In genomic region chr2:145015951-145016350, GRCm38 (mm10) we compare ENCODE assay signal across 21 mouse cellular contexts.
DNase-seq lines count a peak whose midpoint lies in the region; TF ChIP-seq lines count a peak whose summit lies in the region.
"Had no signal": no experiment of that assay in that cellular context is flagged by ENCODE, and none has a peak within 500 bp of the region (broad histone marks: within the 10 kb centered on the region; RNA-seq: fewer than 3 reads in every experiment).

No protein-coding gene starts in this region.

- peak; percentile 45 for DNase-seq in heart, adult 11 months
- no peak for DNase-seq in heart, adult 9 months (ENCODE audit: low spot score in 2 of 2)
- peak; percentile 30 to 55 for DNase-seq in layer of hippocampus, adult 2 months (ENCODE audit: low spot score in 2 of 2)
- DNase-seq in layer of hippocampus, postnatal 10 days (ENCODE audit: low spot score in 2 of 2): no peak
- peak; percentile 54 for DNase-seq in layer of hippocampus, adult 9-11 months
- no peak for DNase-seq in left cerebral cortex, postnatal 36 days (ENCODE audit: low spot score in 2 of 2)
- DNase-seq in kidney, adult 11 months: no peak
- DNase-seq: adrenal gland, adult 8-10 months; adrenal gland, postnatal 25 days; cerebellum, adult 18-20 months; cerebellum, adult 9-10 months; cerebellum, postnatal 14 days; forebrain, postnatal 0 days; gastrocnemius, postnatal 10 days; gastrocnemius, postnatal 36 days; heart, postnatal 10 days; heart, postnatal 36 days had no signal

- intact Hi-C loops in left cerebral cortex, postnatal 36 days (cut with DNase I): no loop called here

- H3K27ac ChIP-seq in layer of hippocampus, adult 2 months: peak overlapping the region; percentile 73
- H3K27ac ChIP-seq: heart, embryonic 15.5 days; hindbrain, embryonic 10.5 days; hindbrain, embryonic 13.5 days had no signal

- no peak for TF ChIP-seq CTCF in layer of hippocampus, adult 2 months (conservative IDR thresholded peaks at IDR 0.05)

- no peak overlapping the region for H3K4me3 ChIP-seq in layer of hippocampus, adult 2 months
- H3K4me3 ChIP-seq: heart, embryonic 12.5 days; heart, embryonic 15.5 days; hindbrain, embryonic 10.5 days; hindbrain, embryonic 13.5 days had no signal

Comparison
In these comparisons a context has a peak if more than half of its experiments do, and no peak if none do; other contexts are left out.
1. DNase-seq: peak in heart, adult 11 months (single experiment), layer of hippocampus, adult 2 months (2 of 2) and layer of hippocampus, adult 9-11 months (single experiment); none in heart, adult 9 months (0 of 2), layer of hippocampus, postnatal 10 days (0 of 2), left cerebral cortex, postnatal 36 days (0 of 2) and kidney, adult 11 months (single experiment).